9 mouse cellular contexts compared by ENCODE assay signal in genomic region chr1:179645101-179645979, GRCm38 (mm10). TPM values are rescaled to one million over a fixed set of nuclear protein-coding genes. Genes with fewer than 3 reads are reported as not detected.
DNase-seq lines count a peak whose midpoint lies in the region; ATAC-seq and TF ChIP-seq lines count a peak whose summit lies in the region.
"Had no signal": no experiment of that assay in that cellular context is flagged by ENCODE, and none has a peak within 500 bp of the region (broad histone marks: within the 10 kb centered on the region; RNA-seq: fewer than 3 reads in every experiment).

No protein-coding gene starts in this region.

- H3K27ac ChIP-seq in heart, embryonic 12.5 days (ENCODE audit: poor library complexity, severe bottlenecking), result no peak overlapping the region
- H3K27ac ChIP-seq in kidney, postnatal 0 days, result no peak overlapping the region
- H3K27ac ChIP-seq in liver, embryonic 11.5 days (ENCODE audit: low read depth, low read length), result no peak overlapping the region
- H3K27ac ChIP-seq in stomach, embryonic 14.5 days (ENCODE audit: low read length), result no peak overlapping the region

- no peaks in the 10 kb centered on the region for H3K27me3 ChIP-seq in heart, embryonic 12.5 days (replicated peaks)
- no peaks in the 10 kb centered on the region for H3K27me3 ChIP-seq in kidney, postnatal 0 days (ENCODE audit: insufficient read depth, low read length)
- no peaks in the 10 kb centered on the region for H3K27me3 ChIP-seq in liver, embryonic 11.5 days (replicated peaks; ENCODE audit: control insufficient read depth, insufficient read depth, low read length)
- H3K27me3 ChIP-seq in stomach, embryonic 14.5 days (ENCODE audit: control insufficient read depth, insufficient read depth, low read length), result no peaks in the 10 kb centered on the region

- 0 out of 2 replicates have a peak overlapping the region, but pooled peaks have one; percentile 3 for H3K4me3 ChIP-seq in heart, embryonic 12.5 days
- H3K4me3 ChIP-seq in kidney, postnatal 0 days (replicated peaks; ENCODE audit: low read depth, low read length), result no peak overlapping the region
- H3K4me3 ChIP-seq in liver, embryonic 11.5 days (ENCODE audit: low read depth, low read length), result no peak overlapping the region
- H3K4me3 ChIP-seq in stomach, embryonic 14.5 days (ENCODE audit: low read depth, low read length), result no peak overlapping the region
- H3K4me3 ChIP-seq: erythroblast, embryonic 14.5 days had no signal

- TF ChIP-seq CTCF in kidney, postnatal 0 days (IDR thresholded peaks at IDR 0.05; ENCODE audit: low read depth), result peak; percentile 90

- H3K9ac ChIP-seq in heart, embryonic 12.5 days, result no peak overlapping the region
- no peak overlapping the region for H3K9ac ChIP-seq in kidney, postnatal 0 days (ENCODE audit: low read depth, low read length)
- no peak overlapping the region for H3K9ac ChIP-seq in liver, embryonic 11.5 days (ENCODE audit: low read depth, low read length)
- no peak overlapping the region for H3K9ac ChIP-seq in stomach, embryonic 14.5 days (replicated peaks; ENCODE audit: low read depth, low read length)

- peak; percentile 73 for ATAC-seq in erythroblast, adult 5-6 weeks (replicated peaks; ENCODE audit: low FRiP score, poor library complexity, severe bottlenecking)
- peak; percentile 74 for ATAC-seq in heart, embryonic 12.5 days (ENCODE audit: insufficient number of reproducible peaks, low FRiP score)
- peak; percentile 80; the same call in 1 of the 2 replicates for ATAC-seq in kidney, postnatal 0 days (replicated peaks; ENCODE audit: low FRiP score, low read depth)
- peak; percentile 71 for ATAC-seq in liver, embryonic 11.5 days (replicated peaks; ENCODE audit: low FRiP score)
- ATAC-seq in stomach, embryonic 14.5 days (ENCODE audit: insufficient number of reproducible peaks, insufficient read depth, low FRiP score, low read depth), result peak; percentile 79; the same call in 1 of the 2 replicates

- DNase-seq in CD4-positive helper T cell, adult 2 months (ENCODE audit: low read depth, low spot score), result peak; percentile 68
- peak; percentile 89 for DNase-seq in brain, adult 2 months (ENCODE audit: low read depth, low spot score)
- DNase-seq in kidney, postnatal 0 days (ENCODE audit: low spot score), result peak; percentile 88
- peak; percentile 73 for DNase-seq in liver, embryonic 11.5 days (ENCODE audit: low spot score)
- DNase-seq in natural killer cell, adult 2 months (ENCODE audit: low spot score in 2 of 2), result peak; percentile 43 to 63

- 62% methylated on average over 13 of the region's 13 CpGs for WGBS in heart, embryonic 12.5 days
- WGBS in kidney, postnatal 0 days, result 64% methylated on average over 13 of the region's 13 CpGs
- WGBS in liver, embryonic 11.5 days, result 61% methylated on average over 13 of the region's 13 CpGs
- 59% methylated on average over 13 of the region's 13 CpGs for WGBS in stomach, embryonic 14.5 days

- no peaks in the 10 kb centered on the region for H3K36me3 ChIP-seq in heart, embryonic 12.5 days
- H3K36me3 ChIP-seq in kidney, postnatal 0 days (ENCODE audit: insufficient read depth, low read length), result no peaks in the 10 kb centered on the region
- no peaks in the 10 kb centered on the region for H3K36me3 ChIP-seq in liver, embryonic 11.5 days (ENCODE audit: control insufficient read depth, insufficient read depth, low read length)
- no peaks in the 10 kb centered on the region for H3K36me3 ChIP-seq in stomach, embryonic 14.5 days (ENCODE audit: control insufficient read depth, insufficient read depth, low read length)

- peaks cover 3% of the 10 kb centered on the region; the same call in 1 of the 2 replicates for H3K4me1 ChIP-seq in heart, embryonic 12.5 days (replicated peaks)
- H3K4me1 ChIP-seq in kidney, postnatal 0 days (replicated peaks; ENCODE audit: insufficient read depth, low read length), result no peaks in the 10 kb centered on the region
- H3K4me1 ChIP-seq in liver, embryonic 11.5 days (replicated peaks; ENCODE audit: control insufficient read depth, insufficient read depth, low read length), result peaks cover 6% of the 10 kb centered on the region
- no peaks in the 10 kb centered on the region for H3K4me1 ChIP-seq in stomach, embryonic 14.5 days (ENCODE audit: control insufficient read depth, insufficient read depth, low read length)

- H3K4me2 ChIP-seq in heart, embryonic 12.5 days, result peak overlapping the region; percentile 50
- H3K4me2 ChIP-seq in kidney, postnatal 0 days (ENCODE audit: low read length), result peak overlapping the region; percentile 47
- H3K4me2 ChIP-seq in liver, embryonic 11.5 days, result peak overlapping the region; percentile 43
- H3K4me2 ChIP-seq in stomach, embryonic 14.5 days (replicated peaks; ENCODE audit: low read depth, low read length), result peak overlapping the region; percentile 30

- H3K9me3 ChIP-seq in heart, embryonic 12.5 days (replicated peaks), result no peaks in the 10 kb centered on the region
- no peaks in the 10 kb centered on the region for H3K9me3 ChIP-seq in kidney, postnatal 0 days (replicated peaks; ENCODE audit: low read length)
- no peaks in the 10 kb centered on the region for H3K9me3 ChIP-seq in liver, embryonic 11.5 days (ENCODE audit: control insufficient read depth, low read length)
- no peaks in the 10 kb centered on the region for H3K9me3 ChIP-seq in stomach, embryonic 14.5 days (ENCODE audit: control insufficient read depth, low read depth, low read length)

RNA-seq across cellular contexts. Expression of gene Sccpdh, which starts 22.7 kb away (rescaled TPM):
- 9.4 TPM in 1 of 2 replicates, not detected in the other for total RNA-seq in erythroblast, adult 5-6 weeks (2015; ENCODE audit: low replicate concordance)
- 1.4 and 7.4 TPM in 2 replicates for total RNA-seq in erythroblast, adult 5-6 weeks (2017; ENCODE audit: low replicate concordance)
- 86.9 and 91.4 TPM in 2 replicates for polyA plus RNA-seq in heart, embryonic 12.5 days (2016; fragmentation: Nextera tagmentation; extraction: Ambion mirVana)
- polyA plus RNA-seq in kidney, postnatal 0 days (2015; fragmentation: Nextera tagmentation; extraction: Ambion mirVana), result 71.9 and 76.8 TPM in 2 replicates
- polyA plus RNA-seq in liver, embryonic 11.5 days (2014; fragmentation: Nextera tagmentation; extraction: Ambion mirVana), result 26.7 and 29.5 TPM in 2 replicates
- polyA plus RNA-seq in stomach, embryonic 14.5 days (2014; fragmentation: Nextera tagmentation; extraction: Ambion mirVana), result 68.4 and 69.0 TPM in 2 replicates
- polyA plus RNA-seq: erythroblast, embryonic 14.5 days had no signal
